Mouse (Mus musculus) intestine, embryonic 14.5 days (tissue): ENCODE measurements around the gene Kif11. TPM values are rescaled to one million over a fixed set of nuclear protein-coding genes. Genes with fewer than 3 reads are reported as not detected.

Source experiments
- ATAC-seq: fragments of 200-750 bp; cut with Nextera tagmentation; replicated peaks from 2 replicates; pipeline ENCODE4 v1.8.0; 2017; ENCODE audit warnings: low read depth, moderate number of reproducible peaks, moderate TSS enrichment, moderate library complexity; ENCODE audit not compliant: low FRiP score, low TSS enrichment
- DNase-seq: peaks from one replicate; pipeline ENCODE4 v3.0.0-alpha.2; 2018; ENCODE audit warnings: low spot score
- H3K27ac ChIP-seq: fragments of 300-500 bp; sonication (generic); 2 replicates; pipeline ENCODE4 v1.5.1; 2014; ENCODE audit warnings: low read depth, mild to moderate bottlenecking, control low read depth
- H3K27me3 ChIP-seq: fragments of 300-500 bp; sonication (generic); replicated peaks from 2 replicates; pipeline ENCODE4 v1.6.1; 2014; ENCODE audit warnings: low read length, control low read depth; ENCODE audit not compliant: control insufficient read depth, insufficient read depth
- H3K36me3 ChIP-seq: fragments of 300-500 bp; sonication (generic); 2 replicates; pipeline ENCODE4 v1.6.1; 2014; ENCODE audit warnings: low read length, control low read depth; ENCODE audit not compliant: control insufficient read depth, insufficient read depth
- H3K4me1 ChIP-seq: fragments of 300-500 bp; sonication (generic); replicated peaks from 2 replicates; pipeline ENCODE4 v1.6.1; 2014; ENCODE audit warnings: low read length, control low read depth, mixed read lengths; ENCODE audit not compliant: control insufficient read depth, insufficient read depth
- H3K4me2 ChIP-seq: fragments of 300-500 bp; sonication (generic); 2 replicates; pipeline ENCODE4 v1.6.1; 2014; ENCODE audit warnings: low read length
- H3K4me3 ChIP-seq: fragments of 300-500 bp; sonication (generic); 2 replicates; pipeline ENCODE4 v1.5.1; 2014; ENCODE audit warnings: low read depth, low read length, control low read depth, mixed read lengths
- H3K9ac ChIP-seq: fragments of 300-500 bp; sonication (generic); 2 replicates; pipeline ENCODE4 v1.6.1; 2014; ENCODE audit warnings: mild to moderate bottlenecking, low read length
- H3K9me3 ChIP-seq: fragments of 300-500 bp; sonication (generic); 2 replicates; pipeline ENCODE4 v1.6.1; 2016; ENCODE audit warnings: low read length, control low read depth; ENCODE audit not compliant: control insufficient read depth
- WGBS: fragments of 180-500 bp; shearing (Covaris S2); extraction: QIAGEN DNeasy Blood & Tissue Kit; methylation state at CpG from one replicate; pipeline ENCODE4 v1.1.7; 2014; 5-methylcytosine and 5-hydroxymethylcytosine counted together
- polyA plus RNA-seq: library from polyadenylated mRNA; unstranded; fragments of >200 nt; fragmentation: Nextera tagmentation; extraction: Ambion mirVana; gene quantifications from 2 replicates; pipeline ENCODE4 v1.2.1, GENCODE M21; 2014

Gene Kif11
- 60.3 and 71.1 TPM in 2 replicates for polyA plus RNA-seq

DNA sequence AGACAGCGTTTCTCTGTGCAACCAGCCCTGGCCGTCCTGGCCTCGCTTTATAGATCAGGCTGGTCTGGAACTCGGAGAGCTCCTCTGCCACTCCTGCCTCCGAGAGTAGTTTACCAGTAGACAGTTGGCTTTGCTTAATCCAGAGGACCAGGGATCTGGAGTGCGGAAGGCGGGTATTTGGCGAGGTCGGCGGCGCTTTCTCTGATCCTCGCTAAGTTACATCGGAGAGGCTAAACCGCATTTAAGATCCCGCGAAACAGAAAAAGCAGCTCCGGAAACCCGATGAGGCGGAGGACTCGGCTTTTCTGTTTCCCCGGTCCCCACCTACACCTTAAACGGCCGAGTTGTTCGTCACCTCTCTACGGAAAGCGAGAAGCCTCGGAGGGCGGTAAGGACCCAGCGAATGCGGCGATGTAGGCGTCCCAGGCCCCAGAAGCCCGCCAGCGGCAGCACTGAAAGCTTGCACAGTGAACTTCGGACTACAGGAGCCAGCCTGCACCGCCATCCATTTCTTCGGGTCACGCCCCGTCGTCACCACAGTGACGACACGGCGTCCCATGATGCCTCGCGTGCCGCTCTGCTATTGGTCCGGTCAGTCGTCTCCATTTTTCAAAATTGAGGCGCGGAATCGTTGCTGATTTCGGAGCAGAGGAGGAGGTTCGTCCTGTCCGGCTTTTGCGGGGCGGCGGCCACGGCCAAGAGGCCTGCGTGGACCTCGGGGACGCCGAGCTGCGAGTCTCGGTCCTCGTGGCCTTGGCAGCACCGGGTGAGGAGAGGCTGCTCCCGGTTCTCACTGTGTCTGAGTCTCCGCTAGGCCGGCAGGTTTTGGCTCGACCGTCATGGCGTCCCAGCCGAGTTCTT is at the start of gene Kif11:
Kif11 (plus strand) TSS at position 649 of the 861 bp plus-strand sequence.
- Histone ChIP-seq H3K27ac (peak within 1 kb of the TSS; percentile 98), H3K36me3 (no peaks in the 10 kb centered on the region), H3K27me3 (no peaks in the 10 kb centered on the region), H3K4me1 (peaks cover 20% of the 10 kb centered on the region), H3K9me3 (no peaks in the 10 kb centered on the region), H3K9ac (peak within 1 kb of the TSS; percentile 84), H3K4me2 (peak within 1 kb of the TSS; percentile 65), H3K4me3 (peak within 1 kb of the TSS; percentile 97)
- ATAC-seq (peak; percentile 97), DNase-seq (peak; percentile 96)
- under 1% methylated on average over 73 of the region's 73 CpGs for WGBS

DNA sequence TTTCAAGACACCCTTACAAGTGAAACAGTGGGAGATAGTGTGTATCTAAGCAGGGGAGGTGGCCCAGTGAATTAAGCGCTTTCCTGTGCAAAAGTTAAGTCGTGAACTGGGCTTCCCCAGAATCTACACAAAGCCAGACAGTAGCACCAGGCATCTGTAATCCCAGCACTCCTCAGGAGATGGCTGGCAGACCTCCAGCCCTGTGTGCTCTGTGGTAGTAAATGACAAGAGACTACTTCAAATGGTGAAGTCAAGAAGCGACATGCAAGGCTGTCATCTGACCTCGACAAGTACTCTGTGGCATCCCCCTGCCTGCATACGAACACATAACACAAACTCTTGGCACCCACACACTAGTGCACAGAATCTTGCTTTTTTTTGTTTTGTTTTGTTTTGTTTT is 49.0 kb upstream of the Kif11 start:
- H3K4me3 ChIP-seq: no peak overlapping the region
- DNase-seq: no peak
- peaks cover 9% of the 10 kb centered on the region; the same call in 1 of the 2 replicates for H3K36me3 ChIP-seq
- WGBS: 87% methylated on average over 5 of the region's 5 CpGs
- H3K9ac ChIP-seq: no peak overlapping the region
- no peaks in the 10 kb centered on the region for H3K27me3 ChIP-seq
- no peak overlapping the region for H3K27ac ChIP-seq
- no peaks in the 10 kb centered on the region for H3K4me1 ChIP-seq
- H3K9me3 ChIP-seq: no peaks in the 10 kb centered on the region
- H3K4me2 ChIP-seq: no peak overlapping the region
- no peak for ATAC-seq

DNA sequence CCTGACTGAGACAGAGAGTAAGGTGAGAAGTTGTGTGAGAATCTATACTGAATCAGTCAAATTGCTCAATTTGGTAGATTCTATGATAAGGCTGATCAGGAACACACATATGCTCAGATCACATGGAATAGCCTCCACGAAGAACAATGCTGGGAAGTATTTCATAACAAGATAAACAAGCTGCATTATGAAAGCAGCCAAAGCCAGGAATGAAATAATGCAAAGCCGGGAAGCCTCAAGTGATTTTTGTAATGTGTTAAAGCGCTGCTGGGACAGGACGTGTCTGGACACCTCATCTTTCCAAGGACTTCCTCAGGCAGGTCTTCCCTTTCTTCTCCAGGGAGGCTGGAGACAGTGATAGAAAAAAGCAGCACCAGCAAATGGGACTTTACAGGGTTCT is 43.5 kb upstream of the Kif11 start:
- Histone ChIP-seq H3K27me3 (no peaks in the 10 kb centered on the region), H3K4me1 (no peaks in the 10 kb centered on the region), H3K4me3 (no peak overlapping the region), H3K4me2 (no peak overlapping the region), H3K9me3 (no peaks in the 10 kb centered on the region), H3K27ac (no peak overlapping the region), H3K9ac (no peak overlapping the region), H3K36me3 (peaks cover 7% of the 10 kb centered on the region; the same call in 1 of the 2 replicates)
- no peak for DNase-seq
- no peak for ATAC-seq
- 85% methylated on average over 4 of the region's 4 CpGs for WGBS

DNA sequence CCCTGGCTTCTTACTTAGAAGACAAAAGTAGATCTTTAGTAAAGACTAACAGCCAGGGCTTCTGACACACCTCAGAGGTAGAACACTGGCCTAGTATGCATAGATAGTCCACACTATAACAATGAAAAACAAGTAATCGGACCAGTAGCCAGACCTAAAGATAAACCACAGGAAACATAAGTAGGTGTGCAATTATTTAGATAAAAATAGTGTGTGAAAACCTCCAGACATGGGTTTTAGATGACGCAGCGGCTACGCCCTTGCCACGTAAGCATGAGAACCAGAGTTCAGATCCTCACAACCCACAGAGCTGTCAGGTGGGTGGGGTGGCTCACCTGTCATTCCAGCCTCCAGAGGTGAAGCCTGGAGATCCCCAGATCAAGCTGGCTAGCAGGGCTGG is 42.8 kb upstream of the Kif11 start:
- Histone ChIP-seq H3K27me3 (no peaks in the 10 kb centered on the region), H3K4me1 (no peaks in the 10 kb centered on the region; the same call in 1 of the 2 replicates), H3K4me3 (no peak overlapping the region), H3K4me2 (no peak overlapping the region), H3K36me3 (peaks cover 5% of the 10 kb centered on the region; the same call in 1 of the 2 replicates), H3K27ac (no peak overlapping the region), H3K9me3 (no peaks in the 10 kb centered on the region), H3K9ac (no peak overlapping the region)
- 93% methylated on average over 5 of the region's 5 CpGs for WGBS
- DNase-seq (no peak), ATAC-seq (no peak)

DNA sequence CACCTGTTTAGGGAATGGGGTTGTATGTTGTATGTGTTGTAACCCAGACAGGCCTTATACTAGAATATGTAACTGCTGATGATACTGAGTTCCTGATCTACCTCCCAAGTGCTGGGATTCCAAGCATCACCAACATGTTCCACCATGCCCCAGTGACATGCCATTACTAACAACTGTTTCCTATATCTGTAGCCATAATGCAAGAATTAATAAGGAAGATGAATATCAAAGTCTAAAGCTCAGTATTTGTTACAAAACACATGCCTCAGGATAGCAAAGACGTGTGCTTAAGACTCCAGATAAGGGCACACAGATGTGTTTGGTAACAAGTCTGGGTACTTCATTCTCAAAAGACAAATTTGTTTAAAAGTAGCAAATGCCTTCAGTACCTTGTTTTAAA is 40.8 kb upstream of the Kif11 start:
- no peak for DNase-seq
- Histone ChIP-seq H3K9ac (no peak overlapping the region), H3K36me3 (no peaks in the 10 kb centered on the region), H3K4me1 (peaks cover 6% of the 10 kb centered on the region; the same call in 1 of the 2 replicates), H3K9me3 (no peaks in the 10 kb centered on the region), H3K4me2 (no peak overlapping the region), H3K4me3 (no peak overlapping the region), H3K27me3 (no peaks in the 10 kb centered on the region), H3K27ac (no peak overlapping the region)
- ATAC-seq: no peak
- 78% methylated on average over 1 of the region's 1 CpGs for WGBS

DNA sequence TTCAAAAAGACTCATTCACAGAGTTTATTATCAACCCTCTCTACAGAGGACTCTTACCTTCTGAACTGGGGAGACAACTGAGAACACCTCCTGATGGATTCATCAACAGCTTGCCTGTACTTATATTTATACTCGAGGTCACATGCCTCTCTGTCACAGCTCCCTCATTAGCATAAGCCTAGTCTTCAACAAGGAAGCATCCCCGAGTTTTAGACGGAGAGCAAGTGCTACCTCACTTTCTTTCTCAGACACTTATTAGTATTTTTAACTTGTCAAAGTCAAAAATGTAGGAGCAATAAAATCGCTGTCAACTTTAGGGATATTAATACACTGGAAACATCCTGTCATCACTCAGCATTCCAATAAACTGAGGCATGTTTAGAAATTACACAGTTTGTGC is 38.5 kb upstream of the Kif11 start, which contains the start of gene Ide:
Ide (minus strand) TSS at position 101 of the 400 bp plus-strand sequence.
- Histone ChIP-seq H3K36me3 (no peaks in the 10 kb centered on the region), H3K4me3 (no peak within 1 kb of the TSS), H3K4me2 (no peak within 1 kb of the TSS), H3K9ac (no peak within 1 kb of the TSS), H3K27me3 (no peaks in the 10 kb centered on the region), H3K4me1 (peaks cover 6% of the 10 kb centered on the region; the same call in 1 of the 2 replicates), H3K27ac (no peak within 1 kb of the TSS), H3K9me3 (no peaks in the 10 kb centered on the region)
- DNase-seq: no peak
- no peak for ATAC-seq
- WGBS: 70% methylated on average over 4 of the region's 4 CpGs

DNA sequence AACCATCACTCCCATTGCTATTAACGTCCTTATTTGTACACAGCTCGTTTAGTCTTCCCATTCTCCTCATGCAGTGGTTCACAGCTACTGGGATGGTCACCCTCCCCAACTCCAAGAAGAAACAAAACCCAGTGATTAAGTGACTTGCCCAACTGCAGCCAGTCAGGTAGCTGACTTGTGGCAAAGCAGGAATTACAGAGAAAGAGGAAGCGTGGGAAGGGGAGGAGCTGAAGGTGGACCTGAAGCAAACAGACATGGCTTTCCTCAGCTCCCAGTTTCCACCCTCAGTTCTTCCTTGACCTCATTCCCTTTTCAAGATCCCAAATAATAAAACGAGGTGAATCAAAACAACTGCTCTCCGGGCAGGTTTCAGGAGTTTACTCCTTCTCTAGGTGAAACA is 35.7 kb upstream of the Kif11 start:
- Histone ChIP-seq H3K27ac (no peak overlapping the region), H3K4me1 (peaks cover 6% of the 10 kb centered on the region; the same call in 1 of the 2 replicates), H3K9me3 (no peaks in the 10 kb centered on the region), H3K4me3 (no peak overlapping the region), H3K4me2 (no peak overlapping the region), H3K36me3 (no peaks in the 10 kb centered on the region), H3K9ac (no peak overlapping the region), H3K27me3 (no peaks in the 10 kb centered on the region)
- ATAC-seq: no peak
- WGBS: 74% methylated on average over 5 of the region's 5 CpGs
- DNase-seq: no peak

DNA sequence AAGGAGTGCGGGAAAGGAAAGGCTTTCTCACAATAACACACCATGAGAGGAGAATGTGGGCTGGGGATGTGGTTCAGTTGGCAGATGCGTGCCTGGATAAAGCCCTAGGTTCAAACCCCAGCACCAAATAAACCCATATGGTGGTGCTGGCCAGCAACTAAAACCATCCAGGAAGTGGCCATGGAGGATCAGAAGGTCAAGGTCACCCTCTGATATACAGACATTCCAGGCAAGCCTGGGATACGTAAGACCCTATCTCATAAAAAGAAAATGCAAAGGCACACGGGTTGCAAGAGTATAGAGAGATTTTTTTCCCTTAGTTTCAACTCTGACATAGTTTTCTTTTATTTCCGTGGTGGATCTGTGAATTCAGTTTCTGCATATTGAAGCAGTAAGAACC is 35.3 kb upstream of the Kif11 start:
- Histone ChIP-seq H3K4me3 (no peak overlapping the region), H3K9ac (no peak overlapping the region), H3K9me3 (no peaks in the 10 kb centered on the region), H3K27me3 (no peaks in the 10 kb centered on the region), H3K4me2 (no peak overlapping the region), H3K36me3 (no peaks in the 10 kb centered on the region), H3K4me1 (peaks cover 6% of the 10 kb centered on the region; the same call in 1 of the 2 replicates), H3K27ac (no peak overlapping the region)
- 69% methylated on average over 5 of the region's 5 CpGs for WGBS
- DNase-seq: no peak
- ATAC-seq: no peak
